Mouse (Mus musculus): ENCODE data around the gene Cyth1.

Cyth1 gene

DNA sequence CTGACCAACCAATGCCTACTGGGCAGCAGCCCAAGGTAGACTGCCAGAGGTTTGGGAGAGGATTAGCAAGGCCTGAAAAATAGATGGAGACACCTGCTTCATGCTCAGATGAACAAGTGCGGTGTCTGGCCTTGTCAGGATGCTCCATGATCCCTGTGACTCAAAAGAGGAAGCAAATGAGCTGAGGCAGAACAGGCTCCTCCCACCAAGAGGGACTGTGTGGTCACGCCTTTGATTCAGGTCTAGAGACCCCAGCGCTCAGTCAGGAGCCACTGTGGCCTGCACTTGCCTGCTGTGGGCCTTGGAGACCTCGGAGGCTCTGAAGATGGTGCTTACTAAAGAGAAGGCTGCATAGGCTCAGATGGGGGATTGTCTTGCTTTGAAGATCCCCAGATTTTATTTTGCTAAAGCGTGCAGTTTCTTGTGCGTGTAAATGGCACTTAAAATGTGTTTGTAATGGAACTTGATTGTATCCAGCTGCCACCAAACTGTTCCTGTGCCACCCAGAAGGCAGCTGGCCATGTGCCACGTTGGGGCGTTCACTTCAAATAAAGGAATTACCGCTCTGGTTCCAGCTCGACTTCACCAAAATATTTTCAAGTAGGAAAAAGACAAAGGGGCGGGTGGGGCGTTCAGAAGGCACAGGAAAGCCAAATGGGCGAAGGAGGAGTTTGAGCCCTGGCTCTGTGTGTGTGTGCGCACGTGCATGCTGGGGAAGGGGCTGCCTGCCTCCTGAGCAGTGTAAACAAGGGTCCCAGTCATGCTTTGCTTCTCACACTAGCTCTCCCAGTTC is 6.0 kb upstream of the Cyth1 start:
- DNase-seq (ENCODE audit: low spot score in 2 of 2): peak; percentile 53 to 69

DNA sequence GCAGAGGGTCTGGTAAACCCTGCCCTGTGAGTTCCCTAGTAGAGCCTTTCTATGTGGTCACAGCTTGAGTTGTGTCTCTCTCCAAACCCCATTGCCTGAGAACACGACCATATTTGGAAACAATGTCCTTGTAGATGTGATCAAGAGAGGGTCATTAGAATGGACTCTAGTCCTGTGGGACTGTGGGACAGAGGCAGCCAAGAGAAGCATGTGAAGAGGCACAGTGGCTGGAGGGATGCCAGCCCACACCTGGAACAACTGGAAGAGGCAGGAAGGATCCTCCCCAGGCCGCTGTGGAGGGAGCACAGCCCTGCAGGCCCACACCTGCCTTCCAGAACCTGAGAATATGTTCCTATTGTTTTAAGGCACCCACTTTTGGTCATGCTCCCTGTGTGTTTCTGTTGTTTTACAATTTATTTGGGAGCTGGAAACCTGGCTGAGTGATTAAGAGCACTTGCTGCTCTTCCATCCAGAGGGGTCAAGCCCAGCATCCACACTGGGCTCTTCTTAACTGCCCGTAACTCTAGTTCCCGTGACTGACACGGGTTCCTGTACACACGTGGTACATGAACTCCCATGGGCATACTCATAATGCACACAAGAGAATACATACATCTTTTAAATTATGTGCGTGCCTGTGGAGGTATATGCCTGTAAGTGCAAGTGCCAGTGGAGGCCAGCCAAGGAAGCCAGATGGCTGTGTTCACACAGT is 5.2 kb upstream of the Cyth1 start:
- no peak for DNase-seq (ENCODE audit: low spot score in 2 of 2)

DNA sequence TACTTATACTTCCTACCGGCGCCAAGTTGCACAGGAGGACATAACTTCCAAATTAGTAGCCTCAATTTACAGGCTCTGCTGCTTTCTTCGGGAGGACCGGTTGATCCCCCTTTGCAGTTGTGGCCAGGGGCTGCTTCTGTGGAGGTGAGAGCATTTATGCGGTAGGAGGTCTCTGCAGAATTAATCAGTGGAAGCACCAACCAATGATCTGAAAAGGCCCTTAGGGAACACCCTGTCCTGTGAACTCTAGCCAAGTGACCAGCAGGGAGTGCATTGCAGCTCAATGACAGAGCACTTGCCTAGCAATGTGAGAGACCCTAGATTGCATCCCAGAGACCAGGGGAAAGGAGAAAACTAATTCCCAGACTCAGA is 606 bp upstream of the Cyth1 start:
- no peak for DNase-seq (ENCODE audit: low spot score in 2 of 2)

DNA sequence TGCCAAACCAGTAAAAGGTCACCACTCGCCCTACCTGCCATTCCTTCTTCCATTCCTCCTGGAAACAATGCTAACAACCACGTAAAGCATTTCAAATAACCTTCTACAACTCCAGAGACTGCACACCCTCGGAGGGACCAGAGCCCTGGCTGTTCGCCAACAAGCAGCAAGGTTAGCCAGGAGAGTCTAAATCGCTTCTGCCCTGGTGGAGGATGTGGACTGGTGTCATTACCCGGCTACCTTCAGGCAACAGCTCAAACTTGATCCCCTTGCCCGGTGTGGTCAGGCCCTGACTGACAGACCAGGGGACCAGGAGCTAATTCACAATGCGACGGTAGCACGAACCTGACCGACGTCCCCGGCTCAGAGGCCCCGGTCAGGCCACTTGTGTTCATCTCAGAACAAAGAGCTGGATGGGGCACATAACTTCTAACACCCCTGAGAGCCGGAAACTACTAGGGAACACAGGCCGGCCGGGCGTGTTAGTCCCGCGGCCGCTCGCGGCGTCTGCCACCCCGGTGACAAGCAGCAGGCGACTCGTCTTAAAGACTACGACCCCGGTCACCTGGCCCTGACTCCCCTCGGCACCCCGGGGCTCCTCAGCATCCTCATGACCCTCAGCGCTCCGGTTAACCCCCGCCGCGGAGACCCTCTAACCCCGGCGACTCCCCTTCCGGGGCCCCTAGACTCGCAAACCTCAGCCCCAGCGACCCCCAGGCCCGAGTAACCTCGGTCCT is 865 bp downstream of the Cyth1 start:
- peak; percentile 64 for DNase-seq (ENCODE audit: low spot score in 2 of 2)

DNA sequence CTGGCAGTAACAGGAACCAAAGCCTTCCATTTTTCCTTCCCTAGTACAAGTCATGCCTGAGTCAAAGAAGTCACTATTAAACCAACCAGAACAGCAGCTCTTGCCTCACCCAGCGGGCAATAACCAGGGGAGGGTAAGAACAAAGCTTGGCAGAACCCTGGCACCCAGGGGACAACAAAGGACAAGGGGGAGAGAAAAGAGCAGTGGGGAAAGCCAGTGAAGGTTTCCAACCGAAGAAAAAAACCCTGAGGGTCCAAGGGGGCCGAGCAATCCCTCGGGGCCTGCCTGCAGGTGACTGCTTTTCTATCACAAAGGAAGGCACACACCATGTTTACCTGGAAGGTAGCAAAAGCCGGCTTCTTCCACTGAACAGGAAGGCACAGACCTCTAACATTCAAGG is 1.7 kb downstream of the Cyth1 start:
- no peak for DNase-seq (ENCODE audit: low spot score in 2 of 2)

DNA sequence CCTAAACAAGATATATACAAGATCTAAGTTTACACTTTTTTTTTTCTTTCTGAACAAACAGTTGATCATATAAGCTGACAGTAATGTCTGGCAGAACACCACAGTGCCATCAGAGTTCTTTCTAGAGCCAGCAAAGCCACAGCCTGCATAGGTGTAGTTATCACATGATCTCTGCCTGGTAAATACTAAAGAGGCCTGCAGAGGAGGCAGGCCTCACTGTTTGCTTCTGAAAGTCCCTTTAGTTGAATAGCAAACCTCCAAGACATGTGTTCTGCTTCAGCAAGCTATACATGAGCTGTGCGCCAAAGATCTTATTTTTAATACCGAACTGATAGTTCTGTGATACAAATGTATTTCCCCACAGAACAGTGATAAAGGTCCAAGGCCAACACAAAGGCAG is 3.3 kb downstream of the Cyth1 start:
- DNase-seq (ENCODE audit: low spot score in 2 of 2): no peak

DNA sequence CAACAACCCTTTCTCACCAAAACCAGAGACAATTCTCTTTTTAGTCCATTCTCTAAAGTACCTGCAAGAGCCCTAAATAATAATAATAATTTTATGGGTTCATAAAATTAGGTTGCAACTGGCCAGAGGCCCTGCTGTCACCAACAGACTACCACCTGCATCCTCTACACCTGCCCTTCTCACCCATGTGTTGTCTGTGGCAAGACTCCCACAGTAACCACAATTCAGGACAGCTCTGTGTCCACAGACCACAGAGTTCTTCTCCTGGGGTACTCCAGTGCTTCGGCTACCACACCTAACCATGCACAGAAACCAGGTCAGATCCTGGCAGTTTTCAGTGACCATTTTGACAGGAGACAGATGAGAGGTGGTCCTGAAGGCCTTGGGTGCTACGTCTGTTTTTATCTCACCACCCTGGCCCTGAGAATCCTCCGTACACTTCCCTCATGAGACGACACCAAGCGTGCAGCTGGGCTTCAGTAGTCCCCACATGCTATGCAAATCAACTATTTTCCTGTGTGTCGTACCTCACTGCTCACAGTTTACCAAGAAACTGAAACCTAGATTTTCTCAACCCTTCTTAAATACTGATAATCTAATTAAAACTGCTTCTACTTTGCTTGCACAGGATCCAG is 4.6 kb downstream of the Cyth1 start:
- DNase-seq (ENCODE audit: low spot score in 2 of 2): no peak

DNA sequence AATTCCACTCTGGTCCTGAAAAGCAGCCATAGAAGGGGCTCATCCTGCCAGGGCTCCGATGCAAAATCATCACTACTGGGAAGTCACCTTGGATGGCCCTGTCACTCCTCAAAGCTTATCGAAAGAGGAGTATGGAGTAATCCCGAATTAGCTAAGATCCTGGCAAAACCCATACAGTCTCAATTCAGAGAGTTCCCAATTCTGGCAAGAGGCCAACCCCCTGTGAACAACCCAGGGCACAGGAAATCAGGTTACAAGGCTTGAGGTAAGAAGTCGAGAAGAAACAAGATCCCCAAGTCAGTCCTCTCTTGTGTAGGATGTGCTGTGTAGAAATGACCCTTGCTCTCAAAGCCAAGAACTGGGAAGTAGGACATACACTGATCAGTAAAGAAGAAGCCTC is 5.9 kb downstream of the Cyth1 start:
- peak in 1 of 2 experiments; percentile 37 for DNase-seq (ENCODE audit: low spot score in 2 of 2)

DNA sequence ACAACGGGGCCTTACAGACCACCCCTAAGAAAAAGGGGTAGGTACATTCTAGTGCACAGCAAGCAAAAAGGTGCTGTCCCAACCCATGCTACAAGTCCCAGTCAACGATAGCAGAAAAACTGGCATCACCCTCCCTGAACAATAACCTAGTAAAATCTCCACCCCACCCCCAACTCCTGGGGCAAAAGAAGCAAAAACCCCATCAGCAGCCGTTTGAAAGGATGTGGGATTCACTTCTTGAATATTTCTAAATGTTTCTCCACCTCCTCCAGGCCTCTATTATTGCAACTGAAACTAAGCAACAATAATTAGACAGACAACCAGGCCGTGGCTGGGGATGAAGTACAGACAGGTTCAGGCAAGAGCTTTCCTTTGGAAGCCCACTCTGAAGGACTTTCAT is 8.0 kb downstream of the Cyth1 start:
- DNase-seq (ENCODE audit: low spot score in 2 of 2): no peak

DNA sequence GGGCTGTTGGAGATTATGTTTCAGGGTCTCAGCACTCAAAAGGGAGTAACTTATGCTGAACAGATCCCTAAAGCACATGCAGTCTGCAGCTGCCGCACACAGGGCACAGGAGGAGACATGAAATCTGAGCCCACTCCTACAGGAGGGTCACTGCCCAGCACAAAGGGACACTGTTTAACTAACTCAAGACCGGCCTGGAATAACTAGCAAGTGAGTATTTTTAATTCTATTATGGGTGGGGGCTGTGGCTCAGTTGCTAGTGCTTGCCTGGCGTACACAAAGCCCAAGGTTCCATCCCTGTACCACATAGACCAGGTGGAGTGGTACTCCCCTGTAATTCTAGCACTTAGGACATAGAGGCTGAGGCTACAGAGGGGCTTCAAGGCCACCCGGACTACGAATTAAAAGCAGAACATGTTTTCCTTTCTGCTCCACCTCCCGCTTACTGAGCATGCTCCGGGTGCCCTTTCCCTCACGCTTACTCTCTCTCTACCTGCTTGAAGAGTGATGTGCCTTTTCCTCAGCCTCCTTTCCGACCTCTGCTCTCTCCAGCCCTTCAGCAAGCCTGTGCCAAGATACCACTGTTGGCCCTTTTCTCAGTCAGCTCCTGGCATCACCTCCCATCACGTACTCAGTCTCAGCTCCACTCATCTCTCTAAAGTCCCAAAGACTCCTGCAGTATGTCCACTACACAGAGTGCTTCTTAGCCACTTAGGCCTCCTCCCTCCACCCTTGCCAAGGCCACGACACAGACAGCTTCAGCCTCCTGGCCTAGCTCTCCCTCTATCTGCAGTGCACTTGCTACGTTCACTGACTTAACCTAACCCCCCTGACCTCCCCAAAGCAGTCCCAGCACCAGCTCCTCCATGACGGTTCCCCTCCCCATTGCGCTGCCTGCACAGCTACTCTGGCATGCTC is 8.9 kb downstream of the Cyth1 start:
- DNase-seq (ENCODE audit: low spot score in 2 of 2): no peak

DNA sequence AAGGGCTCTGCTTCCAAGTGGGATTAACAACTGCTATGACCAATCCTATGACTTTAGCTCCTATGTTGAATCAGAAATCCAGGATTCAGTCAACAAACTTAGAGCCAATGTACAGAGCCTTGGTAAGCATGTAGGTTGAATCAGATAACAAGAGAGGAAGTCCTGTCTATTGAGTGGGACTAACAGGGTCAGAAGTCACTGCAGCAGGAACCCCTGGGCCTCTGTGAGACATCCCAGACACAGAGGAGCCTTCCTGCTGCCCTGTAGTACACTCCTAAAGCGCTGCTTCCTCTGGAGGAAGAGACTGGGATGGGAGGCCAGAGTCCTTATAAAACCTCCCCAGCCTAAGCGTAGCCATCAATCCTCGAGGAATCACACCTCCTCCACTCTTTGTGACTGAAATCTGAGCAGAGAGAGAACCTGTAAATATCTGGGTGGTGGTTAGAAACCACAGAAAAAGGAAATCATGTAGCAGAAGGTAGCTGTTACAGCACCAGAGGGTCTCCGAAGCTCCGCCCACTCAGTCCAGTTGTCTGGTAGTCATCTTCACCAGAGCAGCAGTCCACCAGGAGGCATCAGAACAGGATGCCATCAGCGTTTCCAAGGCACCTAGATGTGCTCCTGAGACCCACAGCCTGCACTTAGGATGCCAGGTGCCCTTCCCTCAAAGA is 11.7 kb downstream of the Cyth1 start:
- no peak for DNase-seq (ENCODE audit: low spot score in 2 of 2)

DNA sequence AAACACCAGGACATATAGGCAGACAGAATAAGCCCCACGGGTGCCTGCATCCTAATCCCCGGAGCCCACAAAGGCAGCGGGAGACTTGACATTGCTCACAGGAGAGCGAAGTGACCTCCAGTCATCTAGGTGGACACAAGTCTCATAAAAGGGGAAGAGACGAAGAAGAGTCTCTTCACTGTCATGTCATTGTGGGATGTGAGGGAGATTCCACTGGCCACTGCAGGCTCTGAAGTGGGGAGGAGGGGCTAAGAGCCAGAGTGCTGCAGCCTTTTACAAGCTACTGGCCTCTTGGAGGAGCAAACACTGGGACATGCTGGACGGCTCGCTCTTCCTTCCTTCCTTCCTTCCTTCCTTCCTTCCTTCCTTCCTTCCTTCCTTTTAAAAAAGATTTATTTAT is 13.5 kb downstream of the Cyth1 start:
- DNase-seq (ENCODE audit: low spot score in 2 of 2): no peak

DNA sequence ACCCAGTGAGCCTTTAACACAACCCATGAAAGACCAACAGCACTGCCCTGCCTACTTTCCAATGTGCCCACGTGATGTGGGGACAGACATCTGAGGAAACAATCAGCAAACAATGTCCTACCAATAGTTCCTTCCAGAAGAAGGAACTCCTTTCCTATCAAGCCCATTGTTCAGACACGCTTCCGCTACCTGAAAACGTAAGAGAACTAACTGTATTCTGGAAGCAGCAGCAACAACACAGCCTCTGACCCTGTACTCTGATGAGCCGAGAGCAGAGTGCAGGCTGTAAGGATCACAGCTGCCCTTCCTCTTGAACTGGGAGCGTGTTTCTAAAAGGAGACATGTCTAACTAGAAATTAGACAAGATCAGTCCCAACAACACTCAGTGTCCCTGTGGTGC is 13.9 kb downstream of the Cyth1 start:
- no peak for DNase-seq (ENCODE audit: low spot score in 2 of 2)

DNA sequence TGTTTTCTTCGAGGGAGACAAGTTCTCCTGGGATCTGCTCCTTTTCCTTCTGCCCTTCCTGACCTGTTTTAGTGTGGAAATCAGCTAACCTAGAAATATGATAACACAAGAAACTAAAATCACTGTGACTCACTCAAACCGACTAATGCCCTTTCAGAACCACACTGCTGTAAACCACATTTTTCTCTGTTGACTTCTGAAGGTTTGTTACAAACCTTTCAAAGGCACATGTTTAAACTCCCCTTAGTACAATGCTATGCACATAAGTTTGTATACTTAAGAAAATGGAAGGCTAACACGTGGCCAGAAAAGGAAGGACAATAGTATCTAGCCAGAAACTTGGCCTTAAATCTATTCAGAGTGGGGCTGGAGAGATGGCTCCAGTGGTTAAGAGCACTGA is 14.5 kb downstream of the Cyth1 start:
- DNase-seq (ENCODE audit: low spot score in 2 of 2): no peak

DNA sequence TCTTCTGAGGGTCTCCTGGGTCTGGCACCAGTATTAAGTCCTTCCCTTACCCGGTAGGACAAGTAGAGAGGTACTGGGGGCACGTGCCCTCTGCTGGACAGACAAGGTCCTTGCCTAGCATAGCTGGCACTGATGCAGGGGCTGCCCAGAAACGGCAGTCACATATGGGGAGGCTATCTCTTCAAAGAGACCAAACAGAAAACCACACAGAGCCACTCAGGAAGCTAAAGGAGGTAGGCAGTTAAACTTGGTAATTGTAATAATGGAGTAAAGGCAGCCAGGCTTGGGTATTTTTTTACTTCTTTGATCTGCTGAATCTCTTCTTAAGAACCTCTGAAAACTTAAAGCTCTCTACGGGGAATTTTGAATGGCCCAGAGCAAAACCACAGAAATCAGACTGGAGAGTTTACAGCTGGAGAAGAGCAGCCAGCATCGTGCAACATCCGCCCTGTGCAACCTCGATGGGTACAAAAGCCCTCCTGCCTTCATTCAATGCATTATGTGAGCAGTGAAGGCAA is 16.0 kb downstream of the Cyth1 start:
- no peak for DNase-seq (ENCODE audit: low spot score in 2 of 2)

DNA sequence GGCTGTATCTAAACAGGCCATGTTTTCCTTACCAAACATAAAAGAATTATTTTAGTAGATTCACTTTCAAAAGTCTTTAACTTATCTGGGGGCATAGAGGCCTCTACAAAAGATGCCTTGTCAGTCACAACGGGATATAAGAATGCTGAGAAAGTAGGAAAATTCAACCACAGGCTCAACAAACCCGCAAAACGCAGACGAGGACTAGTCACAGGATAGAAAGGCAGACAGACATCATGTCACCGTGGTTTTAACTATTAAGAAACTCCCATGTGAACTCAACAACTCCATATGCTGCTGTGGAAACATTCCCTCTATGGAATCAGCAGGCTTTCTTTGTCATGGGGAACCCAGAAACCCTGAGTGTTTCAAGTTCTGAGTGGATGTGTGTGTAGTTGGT is 18.5 kb downstream of the Cyth1 start:
- no peak for DNase-seq (ENCODE audit: low spot score in 2 of 2)

DNA sequence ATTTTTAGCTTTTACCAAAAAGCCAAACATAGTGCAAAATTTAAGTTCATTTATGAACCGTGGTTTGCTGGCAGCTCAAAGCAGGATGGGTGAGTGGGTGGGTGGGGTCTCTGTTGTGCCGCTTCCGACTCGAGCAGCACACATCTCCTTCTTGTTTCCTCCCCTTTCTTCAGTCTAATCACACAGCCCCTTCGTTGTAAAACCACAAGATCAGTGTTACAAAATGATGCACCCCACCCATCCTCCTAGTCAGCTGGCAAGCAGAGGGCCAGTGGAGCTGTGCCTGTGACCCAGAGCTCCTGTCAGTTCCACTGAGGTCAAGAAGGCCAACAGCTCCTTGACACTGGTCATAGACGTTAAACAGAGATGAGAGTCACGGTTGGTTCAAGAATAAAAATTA is 20.7 kb downstream of the Cyth1 start:
- DNase-seq (ENCODE audit: low spot score in 2 of 2): no peak

DNA sequence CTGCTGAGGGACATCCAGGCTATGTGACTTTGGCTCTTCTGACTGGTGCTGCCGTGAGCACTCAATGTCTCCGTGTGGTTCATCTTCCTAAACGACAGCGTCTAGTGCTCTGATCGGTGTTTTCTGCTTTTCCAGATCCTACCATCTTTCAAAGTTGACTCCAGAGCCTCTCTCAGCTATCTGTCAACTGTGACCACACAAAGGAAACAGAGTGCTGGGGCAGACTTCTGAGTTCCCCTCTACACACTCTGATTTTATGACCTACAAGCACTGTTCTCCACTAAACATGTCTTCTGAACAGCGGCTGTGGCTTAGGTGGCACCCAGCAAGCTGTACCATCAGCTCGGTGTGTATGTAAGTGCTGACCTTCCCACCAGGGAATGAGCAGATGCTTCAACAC is 21.5 kb downstream of the Cyth1 start:
- no peak for DNase-seq (ENCODE audit: low spot score in 2 of 2)

DNA sequence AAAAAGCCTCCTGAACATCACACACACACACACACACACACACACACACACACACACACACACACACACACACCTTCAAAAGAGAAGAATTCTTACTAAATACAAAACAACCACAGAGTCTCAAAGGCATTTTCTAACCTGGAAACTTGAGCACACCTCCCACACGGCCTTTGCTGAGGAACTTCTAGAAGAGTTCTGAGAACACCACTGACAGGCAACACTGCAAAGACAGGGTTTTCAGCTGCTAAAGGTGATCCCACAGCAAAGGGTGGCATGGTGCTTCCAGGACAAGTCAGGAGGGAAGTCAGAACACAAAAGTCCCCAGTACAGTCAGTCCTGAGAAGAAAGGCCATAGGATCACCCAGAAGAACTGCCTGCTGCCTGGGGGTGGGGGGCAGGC is 22.5 kb downstream of the Cyth1 start:
- no peak for DNase-seq (ENCODE audit: low spot score in 2 of 2)

DNA sequence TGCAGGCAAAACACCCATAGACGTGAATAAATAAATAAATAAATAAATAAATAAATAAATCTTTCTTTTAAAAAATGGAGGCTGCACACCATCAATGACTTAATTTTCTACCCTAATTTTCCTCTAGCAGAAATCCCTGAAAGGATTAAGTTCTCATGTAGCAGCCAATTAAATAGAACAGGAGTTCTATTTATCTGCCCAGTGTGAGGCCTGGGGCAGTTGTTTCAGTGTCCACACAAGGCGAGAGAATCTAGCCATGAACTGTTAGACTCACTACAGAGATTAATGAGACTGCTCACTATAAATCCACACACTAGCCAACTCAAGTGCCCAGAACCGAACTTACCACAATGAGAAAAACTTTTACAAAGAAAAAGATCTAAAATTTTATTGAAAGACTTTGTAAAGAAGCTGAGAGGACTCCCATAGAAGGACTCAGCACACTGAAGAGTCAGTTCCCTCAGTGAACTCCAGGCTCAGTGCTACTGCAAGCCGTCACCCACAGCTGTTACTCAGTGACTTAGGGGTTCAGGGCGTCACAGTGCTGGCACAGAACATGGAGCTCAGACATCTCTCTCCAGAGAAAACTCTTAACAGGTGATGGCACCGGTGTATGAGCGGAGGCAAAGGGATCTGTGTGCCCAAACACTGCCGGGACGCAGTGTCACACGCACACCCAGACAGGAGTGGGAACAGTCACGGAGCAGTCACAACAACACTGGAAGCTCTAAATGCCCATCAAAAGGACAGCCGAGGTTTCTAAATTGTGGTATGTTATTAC is 23.1 kb downstream of the Cyth1 start:
- DNase-seq (ENCODE audit: low spot score in 2 of 2): no peak
